In genomic region chr2:59261203-59261602, GRCm38 (mm10) we compare ENCODE assay signal across 24 mouse cellular contexts.
"Had no signal": no experiment of that assay in that cellular context is flagged by ENCODE, and none has a peak within 500 bp of the region (broad histone marks: within the 10 kb centered on the region; RNA-seq: fewer than 3 reads in every experiment).

No protein-coding gene starts in this region.

- H3K27me3 ChIP-seq: heart, embryonic 13.5 days; heart, embryonic 15.5 days; limb, embryonic 12.5 days; liver, embryonic 13.5 days had no signal

- H3K9ac ChIP-seq: heart, embryonic 13.5 days; heart, embryonic 15.5 days; hindbrain, embryonic 14.5 days; limb, embryonic 12.5 days; liver, embryonic 13.5 days had no signal

- H3K4me3 ChIP-seq: heart, embryonic 13.5 days; heart, embryonic 15.5 days; layer of hippocampus, adult 2 months; left cerebral cortex, adult 2 months; limb, embryonic 10.5 days; limb, embryonic 12.5 days; liver, embryonic 13.5 days had no signal

- H3K27ac ChIP-seq: heart, embryonic 13.5 days; heart, embryonic 15.5 days; hindbrain, embryonic 14.5 days; layer of hippocampus, adult 2 months; left cerebral cortex, adult 2 months; limb, embryonic 10.5 days; limb, embryonic 12.5 days; liver, embryonic 13.5 days had no signal

- H3K4me2 ChIP-seq: heart, embryonic 11.5 days; heart, embryonic 13.5 days; heart, embryonic 15.5 days; hindbrain, embryonic 14.5 days; limb, embryonic 12.5 days; liver, embryonic 11.5 days; liver, embryonic 13.5 days had no signal

- ATAC-seq: forebrain, embryonic 16.5 days; hindbrain, embryonic 16.5 days; inflammation-experienced regulatory T-cells, adult 6 months had no signal

- H3K36me3 ChIP-seq: heart, embryonic 15.5 days; limb, embryonic 10.5 days; limb, embryonic 12.5 days; liver, embryonic 13.5 days had no signal

- H3K4me1 ChIP-seq: liver, embryonic 13.5 days had no signal

- H3K9me3 ChIP-seq: heart, embryonic 13.5 days; heart, embryonic 15.5 days; limb, embryonic 10.5 days; limb, embryonic 12.5 days; liver, embryonic 13.5 days had no signal

- DNase-seq: gastrocnemius, postnatal 14 days; gastrocnemius, postnatal 36 days; heart, adult 18-20 months; heart, postnatal 14 days; heart, postnatal 36 days; kidney, adult 18-20 months; kidney, adult 8-10 months; kidney, postnatal 10 days; kidney, postnatal 25 days; kidney, postnatal 4 days; liver; liver, embryonic 13.5 days had no signal
